Mouse (Mus musculus): ENCODE data around the gene Mapre1.

DNA sequence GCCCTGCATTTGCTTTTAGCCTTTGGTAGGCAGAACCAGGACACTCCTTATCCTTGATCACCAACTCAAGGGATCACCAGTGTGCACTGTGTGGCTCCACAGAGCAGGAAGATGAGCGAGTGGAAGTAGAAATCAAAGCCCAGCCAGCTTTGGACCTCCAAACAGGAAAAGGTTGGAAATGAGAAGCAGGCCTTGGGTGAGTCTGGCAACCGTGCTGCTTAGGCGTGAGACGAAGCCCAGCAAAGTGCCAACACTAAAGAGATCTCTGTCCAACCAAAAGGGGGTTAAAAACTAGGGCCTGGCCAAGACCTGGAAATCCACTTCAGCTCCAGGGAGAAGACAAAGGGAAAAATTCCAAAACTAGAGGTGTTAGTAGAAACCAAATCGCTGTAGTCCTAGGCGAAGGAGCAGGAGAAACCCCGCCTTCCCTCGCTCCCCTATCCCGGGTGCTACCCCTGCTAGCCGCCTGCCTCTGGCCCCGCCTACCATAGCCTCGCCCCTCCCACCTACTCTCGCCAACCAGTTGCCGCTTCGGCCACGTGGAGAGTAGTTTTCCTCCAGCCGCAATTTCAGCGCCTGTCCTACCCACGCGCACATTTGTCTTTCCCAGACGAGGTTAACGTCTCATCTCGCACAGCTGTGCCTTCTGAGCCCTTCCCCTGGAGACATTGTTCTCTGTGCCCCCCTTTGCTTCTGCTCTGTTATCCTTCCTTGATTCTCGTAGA, 37.7 kb downstream of the Mapre1 start:
- TF ChIP-seq CTCF (IDR thresholded peaks at IDR 0.05; ENCODE audit: control insufficient read depth, insufficient read depth, low read length) (no peak), POLR2A (IDR thresholded peaks at IDR 0.05; ENCODE audit: borderline replicate concordance, control insufficient read depth, low read depth, low read length) (peak; percentile 38; the same call in 1 of the 2 replicates)
